Mouse (Mus musculus): Measurements from ENCODE around the gene Trnt1. TPM values are rescaled to one million over a fixed set of nuclear protein-coding genes. Genes with fewer than 3 reads are reported as not detected.

Trnt1 gene
- polyA plus RNA-seq, 1 experiment, result 27.4 TPM

DNA sequence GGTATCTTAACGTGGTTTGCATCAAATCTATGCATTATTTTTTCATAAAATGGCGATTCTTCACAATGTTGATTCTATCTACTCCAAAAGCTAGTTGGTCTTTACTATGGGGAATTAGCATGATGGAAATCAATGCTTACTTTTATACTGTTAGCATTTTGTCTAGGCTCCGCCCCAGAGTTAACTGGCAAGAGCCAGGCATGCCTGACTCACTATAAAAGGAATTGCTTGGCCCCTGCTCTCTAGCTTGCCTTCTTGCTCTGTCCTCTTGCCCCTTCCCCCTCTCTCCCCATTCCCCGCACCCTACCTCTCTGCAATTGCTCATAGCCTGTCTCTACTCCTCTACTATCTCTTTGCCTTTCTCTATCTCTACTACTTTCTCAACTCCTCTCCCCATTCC lies 2.1 kb upstream of the Trnt1 start:
- Histone ChIP-seq H3K27ac (ENCODE audit: insufficient read depth, low read length) (no peak overlapping the region), H3K4me3 (ENCODE audit: insufficient read depth, low read length) (no peak overlapping the region), H3K4me1 (ENCODE audit: control insufficient read depth, insufficient read depth, low read length) (peaks cover 2% of the 10 kb centered on the region; the same call in 1 of the 2 replicates)
- TF ChIP-seq POLR2A (IDR thresholded peaks at IDR 0.05; ENCODE audit: extremely low read depth, insufficient read depth, low read length) (no peak), CTCF (IDR thresholded peaks at IDR 0.05; ENCODE audit: extremely low read depth, insufficient read depth, low read length) (no peak)

DNA sequence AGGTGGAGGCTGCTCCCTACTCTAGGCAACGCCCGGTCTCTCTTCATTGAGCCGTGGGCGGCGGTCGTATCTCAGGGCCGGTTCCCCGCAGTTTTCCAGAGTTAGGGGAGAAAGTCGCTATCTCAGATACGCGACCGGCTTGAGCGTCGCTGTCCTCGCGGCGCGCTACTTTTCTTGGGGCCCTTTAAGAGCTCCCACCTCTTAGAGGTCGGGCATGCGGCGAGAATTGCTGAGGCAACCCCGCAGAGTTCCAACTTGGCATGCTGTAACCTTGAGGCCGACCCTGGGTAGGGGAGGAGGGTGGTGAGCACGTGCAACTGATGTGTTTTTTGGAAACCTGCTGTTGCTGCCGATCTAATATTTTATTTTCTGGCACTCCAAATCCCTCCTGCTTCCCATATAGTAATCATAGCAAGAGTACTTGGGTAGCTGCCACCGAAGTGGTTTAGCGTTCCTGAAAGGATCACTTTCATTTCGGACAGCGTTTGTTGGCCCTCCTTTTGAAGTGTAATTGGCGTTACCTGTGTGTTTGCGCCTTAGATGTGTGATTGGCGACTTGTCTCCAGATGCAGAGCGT lies 458 bp downstream of the Trnt1 start:
- TF ChIP-seq CTCF (IDR thresholded peaks at IDR 0.05; ENCODE audit: extremely low read depth, insufficient read depth, low read length) (no peak), POLR2A (IDR thresholded peaks at IDR 0.05; ENCODE audit: extremely low read depth, insufficient read depth, low read length) (no peak)
- Histone ChIP-seq H3K4me3 (ENCODE audit: insufficient read depth, low read length) (peak overlapping the region; percentile 64), H3K4me1 (ENCODE audit: control insufficient read depth, insufficient read depth, low read length) (peaks cover 2% of the 10 kb centered on the region; the same call in 1 of the 2 replicates), H3K27ac (ENCODE audit: insufficient read depth, low read length) (no peak overlapping the region)

- Histone ChIP-seq H3K27ac (ENCODE audit: insufficient read depth, low read length) (no peak overlapping the region), H3K4me1 (ENCODE audit: control insufficient read depth, insufficient read depth, low read length) (peaks cover 2% of the 10 kb centered on the region; the same call in 1 of the 2 replicates), H3K4me3 (ENCODE audit: insufficient read depth, low read length) (peak overlapping the region; percentile 64)
- TF ChIP-seq POLR2A (IDR thresholded peaks at IDR 0.05; ENCODE audit: extremely low read depth, insufficient read depth, low read length) (no peak), CTCF (IDR thresholded peaks at IDR 0.05; ENCODE audit: extremely low read depth, insufficient read depth, low read length) (no peak)
Observed at GRCm38 (mm10) chr6:106770046-106770445, 1.1 kb downstream of the Trnt1 start.

DNA sequence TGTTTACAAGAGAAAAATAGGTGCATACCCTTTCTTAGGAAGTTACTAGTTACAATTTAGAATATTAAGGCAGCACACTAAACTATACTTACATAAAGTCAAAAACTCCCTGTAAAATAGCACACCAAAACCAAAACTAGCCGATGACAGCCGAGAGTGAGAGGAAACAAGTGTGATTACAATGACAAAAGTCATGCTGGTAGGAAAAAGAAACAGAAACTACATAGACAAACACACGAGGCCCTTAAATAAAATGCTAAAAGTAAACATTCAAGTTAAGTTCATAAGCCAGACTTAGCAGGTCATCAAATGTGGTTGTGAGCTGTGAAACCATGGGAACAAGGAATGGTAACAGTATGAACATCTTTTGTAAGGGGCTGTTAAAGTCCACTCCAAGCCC lies 18.2 kb downstream of the Trnt1 start:
- Histone ChIP-seq H3K27ac (ENCODE audit: insufficient read depth, low read length) (no peak overlapping the region), H3K4me3 (ENCODE audit: insufficient read depth, low read length) (no peak overlapping the region), H3K4me1 (ENCODE audit: control insufficient read depth, insufficient read depth, low read length) (no peaks in the 10 kb centered on the region)
- TF ChIP-seq CTCF (IDR thresholded peaks at IDR 0.05; ENCODE audit: extremely low read depth, insufficient read depth, low read length), result no peak
- no peak for TF ChIP-seq POLR2A (IDR thresholded peaks at IDR 0.05; ENCODE audit: extremely low read depth, insufficient read depth, low read length)

- H3K27ac ChIP-seq (ENCODE audit: insufficient read depth, low read length), result no peak overlapping the region
- no peak overlapping the region for H3K4me3 ChIP-seq (ENCODE audit: insufficient read depth, low read length)
- no peaks in the 10 kb centered on the region for H3K4me1 ChIP-seq (ENCODE audit: control insufficient read depth, insufficient read depth, low read length)
- TF ChIP-seq CTCF (IDR thresholded peaks at IDR 0.05; ENCODE audit: extremely low read depth, insufficient read depth, low read length) (no peak), POLR2A (IDR thresholded peaks at IDR 0.05; ENCODE audit: extremely low read depth, insufficient read depth, low read length) (no peak)
Observed at GRCm38 (mm10) chr6:106791429-106791828, 22.5 kb downstream of the Trnt1 start.

GRCm38 (mm10) chr6:106792486-106792885 lies 23.6 kb downstream of the Trnt1 start:
- H3K4me1 ChIP-seq (ENCODE audit: control insufficient read depth, insufficient read depth, low read length), result no peaks in the 10 kb centered on the region
- no peak overlapping the region for H3K4me3 ChIP-seq (ENCODE audit: insufficient read depth, low read length)
- H3K27ac ChIP-seq (ENCODE audit: insufficient read depth, low read length), result no peak overlapping the region
- TF ChIP-seq POLR2A (IDR thresholded peaks at IDR 0.05; ENCODE audit: extremely low read depth, insufficient read depth, low read length) (no peak), CTCF (IDR thresholded peaks at IDR 0.05; ENCODE audit: extremely low read depth, insufficient read depth, low read length) (no peak)

DNA sequence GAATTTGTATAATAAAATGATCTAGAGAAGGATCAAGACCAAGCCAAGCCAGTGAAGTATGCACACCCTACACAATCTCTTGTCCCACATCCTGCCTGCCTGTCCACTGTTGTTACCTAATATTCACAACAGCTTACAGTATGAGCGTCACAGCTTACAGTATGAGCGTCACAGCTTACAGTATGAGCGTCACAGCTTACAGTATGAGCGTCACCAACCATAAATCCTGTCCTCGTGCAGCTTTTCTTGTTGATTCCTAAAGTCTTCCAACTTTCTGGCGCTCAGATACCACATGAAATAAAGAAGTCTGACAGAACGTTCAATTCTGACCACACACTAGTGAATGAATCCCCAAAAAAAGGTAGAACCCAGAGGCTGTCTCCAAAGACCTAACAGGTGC lies 24.2 kb downstream of the Trnt1 start:
- Histone ChIP-seq H3K4me3 (ENCODE audit: insufficient read depth, low read length) (no peak overlapping the region), H3K27ac (ENCODE audit: insufficient read depth, low read length) (no peak overlapping the region), H3K4me1 (ENCODE audit: control insufficient read depth, insufficient read depth, low read length) (no peaks in the 10 kb centered on the region)
- TF ChIP-seq POLR2A (IDR thresholded peaks at IDR 0.05; ENCODE audit: extremely low read depth, insufficient read depth, low read length), result no peak
- no peak for TF ChIP-seq CTCF (IDR thresholded peaks at IDR 0.05; ENCODE audit: extremely low read depth, insufficient read depth, low read length)

DNA sequence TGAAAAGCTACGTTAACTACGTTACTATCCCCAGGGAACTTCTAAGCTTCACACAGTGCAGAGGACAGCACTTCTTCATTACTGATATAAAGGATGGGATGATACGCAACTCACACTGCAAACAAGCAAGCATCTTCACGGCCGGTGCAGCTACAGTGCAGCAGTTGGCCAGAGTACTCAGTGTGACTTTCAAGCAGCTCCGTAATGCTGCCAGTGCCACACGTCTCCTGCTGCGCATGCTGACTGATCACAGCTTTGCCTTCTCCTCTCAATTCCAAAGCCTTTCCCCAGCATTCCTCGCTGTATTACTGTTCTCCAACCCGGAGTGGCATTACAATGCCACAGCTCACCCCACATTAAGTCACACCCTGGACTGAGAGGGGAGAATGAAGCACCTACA lies 24.7 kb downstream of the Trnt1 start:
- no peaks in the 10 kb centered on the region for H3K4me1 ChIP-seq (ENCODE audit: control insufficient read depth, insufficient read depth, low read length)
- H3K4me3 ChIP-seq (ENCODE audit: insufficient read depth, low read length), result no peak overlapping the region
- TF ChIP-seq CTCF (IDR thresholded peaks at IDR 0.05; ENCODE audit: extremely low read depth, insufficient read depth, low read length) (no peak), POLR2A (IDR thresholded peaks at IDR 0.05; ENCODE audit: extremely low read depth, insufficient read depth, low read length) (no peak)
- no peak overlapping the region for H3K27ac ChIP-seq (ENCODE audit: insufficient read depth, low read length)

DNA sequence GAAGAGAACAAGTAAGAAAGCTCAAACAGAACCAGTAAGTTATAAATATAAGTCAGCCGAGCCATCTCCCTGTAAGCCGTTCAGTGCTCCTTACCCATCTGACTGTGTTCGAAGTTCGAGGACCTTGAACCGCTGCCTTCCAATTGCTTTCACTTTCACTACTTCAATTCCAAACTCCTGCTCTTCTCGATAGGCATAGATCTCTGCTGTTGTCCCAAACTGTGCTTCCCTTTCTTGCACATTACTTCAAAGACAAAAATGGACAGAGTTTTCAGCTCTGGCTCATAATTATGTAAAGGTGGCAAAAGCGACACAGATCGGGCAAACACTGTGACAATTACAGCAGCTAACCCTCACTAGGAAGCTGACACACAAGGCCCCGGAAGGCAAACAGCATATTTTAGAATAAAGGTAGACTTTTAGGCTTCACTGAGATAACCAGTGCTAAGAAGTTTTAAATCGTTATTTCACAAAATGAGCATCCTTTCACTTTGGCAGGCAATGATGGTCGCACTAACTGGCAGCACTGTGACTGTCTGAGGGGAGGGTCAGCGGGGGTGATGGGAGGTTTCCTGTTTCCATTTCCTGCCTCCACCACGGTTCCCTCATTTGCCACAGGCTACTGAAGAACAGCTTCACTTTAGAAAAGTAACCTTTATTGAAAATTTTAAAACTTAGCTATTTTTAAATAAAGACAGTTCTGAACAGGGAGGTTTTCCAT lies 25.3 kb downstream of the Trnt1 start:
- H3K4me3 ChIP-seq (ENCODE audit: insufficient read depth, low read length), result no peak overlapping the region
- no peak overlapping the region for H3K27ac ChIP-seq (ENCODE audit: insufficient read depth, low read length)
- H3K4me1 ChIP-seq (ENCODE audit: control insufficient read depth, insufficient read depth, low read length), result no peaks in the 10 kb centered on the region; the same call in 1 of the 2 replicates
- TF ChIP-seq CTCF (IDR thresholded peaks at IDR 0.05; ENCODE audit: extremely low read depth, insufficient read depth, low read length) (no peak), POLR2A (IDR thresholded peaks at IDR 0.05; ENCODE audit: extremely low read depth, insufficient read depth, low read length) (no peak)

Data from cortical plate, adult 2 months (tissue).